Mouse (Mus musculus) left cerebral cortex, adult 11 months (tissue): ENCODE measurements around the gene Zcwpw1.
"Not testable (repeated sequence)": the region's sequence is repeated elsewhere in the genome, so short reads cannot be mapped to it uniquely, and the experiment has no call there.

ENCODE experiments used
- DNase-seq: peaks from one replicate; pipeline ENCODE4 v3.0.0; 2022; ENCODE audit warnings: low spot score

The Zcwpw1 gene

DNA sequence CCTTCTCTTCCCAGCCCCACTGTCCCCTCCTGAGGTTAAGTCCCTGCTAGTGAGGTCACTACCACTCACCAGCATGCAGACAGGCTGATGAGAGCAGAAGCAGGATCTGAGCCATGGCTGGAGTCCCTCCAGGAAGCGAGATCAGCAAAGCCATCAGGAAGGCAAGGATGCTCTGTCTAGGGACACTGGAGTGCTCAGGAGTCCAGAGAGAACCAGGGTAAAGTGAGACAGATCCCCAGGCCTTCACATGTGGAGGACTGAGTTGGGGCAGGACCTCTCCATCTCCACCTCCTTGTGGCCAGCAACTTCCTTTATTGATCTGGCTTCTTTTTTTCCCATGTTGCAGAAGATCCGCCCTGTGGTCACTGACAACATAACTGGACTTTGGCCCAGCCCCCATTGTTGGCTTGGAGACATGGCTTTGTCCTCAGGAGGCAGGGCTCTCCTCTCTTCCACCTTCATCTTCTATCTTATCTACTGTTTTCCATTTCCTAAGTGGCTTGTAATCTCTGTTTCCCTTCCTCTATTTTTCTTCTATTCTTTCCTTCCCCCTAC is 48.4 kb downstream of the Zcwpw1 start, which contains the start of gene Pilra:
TSS of gene Pilra (minus strand) at position 316 of the 555 bp plus-strand sequence.
- DNase-seq = not testable (repeated sequence)

DNA sequence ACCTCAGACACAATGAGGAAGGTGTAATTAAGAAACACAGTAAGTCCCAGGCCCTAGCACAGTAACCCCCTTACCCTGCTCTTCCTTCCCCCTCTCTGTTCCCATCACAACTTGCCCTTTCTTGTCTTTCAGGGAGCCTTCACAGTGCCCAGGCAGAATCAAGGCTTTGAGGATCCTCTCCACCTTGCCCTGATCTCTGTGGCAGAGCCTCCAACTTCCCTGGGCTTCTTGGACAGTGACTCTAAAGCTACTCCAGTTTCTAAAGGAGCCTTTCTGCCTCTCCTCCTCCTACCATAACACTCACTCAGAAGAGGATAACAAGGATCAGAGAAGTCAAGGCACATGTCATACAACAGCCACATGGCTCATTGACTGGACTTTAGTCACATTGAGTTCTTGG is 49.0 kb downstream of the Zcwpw1 start:
- no peak for DNase-seq

DNA sequence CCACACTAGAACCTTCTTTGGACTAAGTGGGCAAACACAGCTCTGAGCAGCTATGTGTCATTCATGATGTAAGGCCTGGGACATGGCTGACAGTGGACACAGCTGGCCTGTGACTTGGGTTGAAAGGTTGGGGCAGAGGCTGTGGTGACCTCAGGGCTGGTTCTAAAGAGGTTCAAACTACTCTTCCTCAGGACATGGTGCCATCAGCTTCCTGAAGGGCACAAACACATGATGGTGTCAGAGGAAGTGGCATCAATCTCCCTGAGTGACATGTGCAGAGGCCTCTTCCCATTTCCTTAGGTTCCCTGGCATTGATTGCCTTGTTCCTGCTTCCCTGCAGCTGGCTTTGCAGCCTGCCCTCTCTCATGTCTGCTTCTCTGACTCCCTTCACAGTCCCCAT is 49.5 kb downstream of the Zcwpw1 start:
- not testable (repeated sequence) for DNase-seq

- DNase-seq = not testable (repeated sequence)
Observed at GRCm38 (mm10) chr5:137850313-137850712, 62.7 kb downstream of the Zcwpw1 start.

DNA sequence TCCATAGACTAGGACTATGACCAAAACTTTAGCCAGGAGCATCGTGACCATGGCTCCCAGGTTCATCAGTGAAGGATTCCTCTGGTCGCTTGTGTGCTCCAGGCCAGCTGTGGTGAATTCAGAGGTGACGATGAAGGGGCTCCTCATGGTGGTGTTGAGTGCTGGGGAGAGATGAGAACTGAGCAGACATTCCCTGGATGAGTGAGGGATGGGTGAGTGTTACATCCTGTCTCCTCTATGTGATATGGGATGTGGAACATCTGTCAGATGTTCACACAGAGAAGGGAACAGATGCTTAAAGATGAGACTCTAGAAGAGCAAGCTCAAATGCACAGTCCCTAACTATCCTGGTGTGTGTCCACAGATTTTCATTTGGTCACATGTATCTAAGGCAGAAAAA is 67.3 kb downstream of the Zcwpw1 start:
- DNase-seq = not testable (repeated sequence)

DNA sequence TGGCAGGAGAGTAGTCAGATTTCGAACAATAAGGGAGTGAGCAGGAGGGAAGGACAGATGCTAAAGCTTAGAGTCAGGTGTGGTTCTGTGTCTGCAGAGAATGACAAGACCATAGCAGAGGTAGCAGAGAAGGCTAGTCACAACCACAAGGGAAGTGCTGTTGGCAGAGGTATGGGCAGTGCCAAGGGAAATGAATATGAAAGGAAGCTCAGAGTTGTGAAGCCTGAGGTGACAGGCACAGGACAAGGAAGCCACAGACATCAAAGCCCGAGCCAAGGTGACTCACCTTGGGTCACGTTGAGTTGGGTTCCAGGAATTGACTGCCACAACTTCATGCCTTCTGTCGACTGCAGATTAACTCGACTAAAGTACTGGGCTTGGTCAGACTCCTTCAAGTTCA is 69.3 kb downstream of the Zcwpw1 start:
- DNase-seq = not testable (repeated sequence)

GRCm38 (mm10) chr5:137857960-137858710 is 70.5 kb downstream of the Zcwpw1 start, which contains the start of gene Pilrb1:
TSS of gene Pilrb1 (minus strand) at chr5:137858106.
- not testable (repeated sequence) for DNase-seq

DNA sequence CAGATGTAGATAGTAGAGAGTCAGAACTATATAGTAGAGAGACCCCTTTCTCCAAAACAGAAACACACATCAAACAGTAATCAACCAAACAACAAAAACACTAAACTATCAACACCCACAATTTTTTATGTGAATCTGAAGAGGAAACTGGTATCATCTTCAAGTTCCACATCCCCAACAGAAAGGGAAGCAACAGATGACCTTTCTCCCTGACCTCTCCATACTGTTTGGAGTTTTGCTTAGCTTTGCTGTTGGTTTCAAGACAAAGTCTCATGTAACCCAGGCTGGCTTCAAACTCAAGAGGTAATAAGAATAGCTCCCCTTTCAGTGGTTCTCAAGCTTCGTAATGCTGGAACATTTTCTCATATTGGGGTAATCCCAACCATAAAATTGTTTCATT is 76.4 kb downstream of the Zcwpw1 start:
- DNase-seq = not testable (repeated sequence)

DNA sequence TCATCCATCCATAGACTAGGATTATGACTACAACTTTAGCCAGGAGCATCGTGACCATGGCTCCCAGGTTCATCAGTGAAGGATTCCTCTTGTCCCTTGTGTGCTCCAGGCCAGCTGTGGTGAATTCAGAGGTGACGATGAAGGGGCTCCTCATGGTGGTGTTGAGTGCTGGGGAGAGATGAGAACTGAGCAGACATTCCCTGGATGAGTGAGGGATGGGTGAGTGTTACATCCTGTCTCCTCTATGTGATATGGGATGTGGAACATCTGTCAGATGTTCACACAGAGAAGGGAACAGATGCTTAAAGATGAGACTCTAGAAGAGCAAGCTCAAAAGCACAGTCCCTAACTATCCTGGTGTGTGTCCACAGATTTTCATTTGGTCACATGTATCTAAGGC is 81.0 kb downstream of the Zcwpw1 start:
- not testable (repeated sequence) for DNase-seq

- not testable (repeated sequence) for DNase-seq
Observed at GRCm38 (mm10) chr5:137871644-137872380, 84.2 kb downstream of the Zcwpw1 start, which contains the start of gene Pilrb2. TSS of gene Pilrb2 (minus strand) at chr5:137871815.
